Mouse (Mus musculus) forelimb bud, embryonic 11.5 days (tissue): ENCODE data around the gene Axin2.

Source experiments
- DNase-seq: peaks from one replicate; pipeline ENCODE4 v3.0.0-alpha.2; 2012; ENCODE audit warnings: low read depth, low spot score

Axin2 gene

GRCm38 (mm10) chr11:108973866-108974265, 53.7 kb downstream of the Axin2 start:
- no peak for DNase-seq

GRCm38 (mm10) chr11:108975583-108975982, 55.4 kb downstream of the Axin2 start:
- DNase-seq: no peak

GRCm38 (mm10) chr11:108980530-108980929, 60.4 kb downstream of the Axin2 start:
- no peak for DNase-seq

- no peak for DNase-seq
Measured at GRCm38 (mm10) chr11:108981012-108981411, 60.9 kb downstream of the Axin2 start.

- no peak for DNase-seq
Measured at GRCm38 (mm10) chr11:108983409-108984064, 63.4 kb downstream of the Axin2 start.

GRCm38 (mm10) chr11:108984711-108985419, 64.7 kb downstream of the Axin2 start:
- DNase-seq: no peak

GRCm38 (mm10) chr11:108985836-108986235, 65.7 kb downstream of the Axin2 start:
- DNase-seq: no peak

- no peak for DNase-seq
Measured at GRCm38 (mm10) chr11:108987226-108987625, 67.1 kb downstream of the Axin2 start.

GRCm38 (mm10) chr11:108987705-108988104, 67.6 kb downstream of the Axin2 start:
- DNase-seq: no peak

- DNase-seq: no peak
Measured at GRCm38 (mm10) chr11:108988258-108988657, 68.1 kb downstream of the Axin2 start.

- no peak for DNase-seq
Measured at GRCm38 (mm10) chr11:108989940-108990339, 69.8 kb downstream of the Axin2 start.

- no peak for DNase-seq
Measured at GRCm38 (mm10) chr11:108993414-108993813, 73.3 kb downstream of the Axin2 start.

GRCm38 (mm10) chr11:108995196-108995989, 75.2 kb downstream of the Axin2 start:
- DNase-seq: no peak

GRCm38 (mm10) chr11:108995990-108996533, 75.9 kb downstream of the Axin2 start:
- no peak for DNase-seq

GRCm38 (mm10) chr11:108997816-108998215, 77.7 kb downstream of the Axin2 start:
- no peak for DNase-seq
